Mouse (Mus musculus): ENCODE results near the gene Cylc1. TPM values are rescaled to one million over a fixed set of nuclear protein-coding genes. Genes with fewer than 3 reads are reported as not detected.

Cylc1 gene
- total RNA-seq (2022) = not detected

GRCm38 (mm10) chrX:111110118-111110517 lies at the start of gene Cylc1:
Gene Cylc1, plus strand, starts transcription at chrX:111110418.
- no peak for DNase-seq (ENCODE audit: low spot score in 2 of 2)

- no peak for DNase-seq (ENCODE audit: low spot score in 2 of 2)
Measured at GRCm38 (mm10) chrX:111078680-111079079, 31.5 kb upstream of the Cylc1 start.

- no peak for DNase-seq (ENCODE audit: low spot score in 2 of 2)
Measured at GRCm38 (mm10) chrX:111168040-111168439, 57.8 kb downstream of the Cylc1 start, which contains the start of gene Gm10112. Gene Gm10112, plus strand, starts transcription at chrX:111168340.

Other genes starting within 250 kb of the Cylc1 start
- not detected for gene Gm10112, start 57.9 kb downstream of the Cylc1 start, total RNA-seq (2022)